Mouse (Mus musculus) intestine, embryonic 15.5 days (tissue): Measurements from ENCODE around the gene Ssh2. TPM values are rescaled to one million over a fixed set of nuclear protein-coding genes. Genes with fewer than 3 reads are reported as not detected.

Source experiments
- ATAC-seq: fragments of 200-750 bp; cut with Nextera tagmentation; 2 replicates; pipeline ENCODE4 v1.8.0; 2017; ENCODE audit warnings: moderate TSS enrichment, moderate library complexity
- H3K27ac ChIP-seq: fragments of 300-500 bp; sonication (generic); 2 replicates; pipeline ENCODE4 v1.5.1; 2015; ENCODE audit warnings: mild to moderate bottlenecking, inconsistent platforms
- H3K27me3 ChIP-seq: fragments of 300-500 bp; sonication (generic); replicated peaks from 2 replicates; pipeline ENCODE4 v1.6.1; 2015; ENCODE audit warnings: inconsistent platforms
- H3K36me3 ChIP-seq: fragments of 300-500 bp; sonication (generic); 2 replicates; pipeline ENCODE4 v1.6.1; 2015; ENCODE audit warnings: inconsistent platforms
- H3K4me1 ChIP-seq: fragments of 300-500 bp; sonication (generic); replicated peaks from 2 replicates; pipeline ENCODE4 v1.6.1; 2015; ENCODE audit warnings: inconsistent platforms
- H3K4me2 ChIP-seq: fragments of 300-500 bp; sonication (generic); replicated peaks from 2 replicates; pipeline ENCODE4 v1.6.1; 2015; ENCODE audit warnings: mild to moderate bottlenecking, inconsistent platforms
- H3K4me3 ChIP-seq: fragments of 300-500 bp; sonication (generic); replicated peaks from 2 replicates; pipeline ENCODE4 v1.5.1; 2015; ENCODE audit warnings: inconsistent platforms
- H3K9ac ChIP-seq: fragments of 300-500 bp; sonication (generic); 2 replicates; pipeline ENCODE4 v1.6.1; 2015; ENCODE audit warnings: inconsistent platforms
- H3K9me3 ChIP-seq: fragments of 300-500 bp; sonication (generic); 2 replicates; pipeline ENCODE4 v1.6.1; 2016; ENCODE audit warnings: inconsistent platforms
- WGBS: fragments of 180-500 bp; shearing (Covaris S2); methylation state at CpG from one replicate; pipeline ENCODE4 v1.1.7; 2015; 5-methylcytosine and 5-hydroxymethylcytosine counted together
- polyA plus RNA-seq: library from polyadenylated mRNA; unstranded; fragments of >200 nt; fragmentation: Nextera tagmentation; extraction: Ambion mirVana; gene quantifications from 2 replicates; pipeline ENCODE4 v1.2.1, GENCODE M21; 2015

The Ssh2 gene
- polyA plus RNA-seq, 1 experiment from 2014 or later = 5.7 TPM

DNA sequence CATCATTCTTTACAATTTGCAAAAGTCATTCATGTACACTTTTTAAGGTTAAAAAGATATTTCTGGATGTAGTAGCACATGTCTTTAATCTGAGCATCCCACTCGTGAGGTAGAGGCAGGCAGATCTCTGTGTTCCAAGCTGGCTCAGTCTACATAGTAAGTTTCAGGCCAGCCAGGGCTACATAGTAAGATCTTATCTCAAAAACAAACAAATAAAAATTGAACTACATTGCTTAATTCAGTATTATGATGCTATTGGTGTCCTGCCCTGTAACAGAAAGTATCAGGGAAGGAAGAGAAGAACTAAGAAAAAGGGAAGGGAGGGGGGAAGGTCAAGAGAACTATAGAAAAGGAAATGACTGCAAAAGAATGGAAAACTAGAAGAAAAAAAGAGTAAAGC is 21.3 kb upstream of the Ssh2 start:
- peaks cover 8% of the 10 kb centered on the region for H3K4me1 ChIP-seq
- no peaks in the 10 kb centered on the region for H3K9me3 ChIP-seq
- no peaks in the 10 kb centered on the region for H3K27me3 ChIP-seq
- H3K9ac ChIP-seq = no peak overlapping the region
- no peak overlapping the region for H3K4me2 ChIP-seq
- no peak for ATAC-seq
- H3K27ac ChIP-seq = no peak overlapping the region
- no peaks in the 10 kb centered on the region for H3K36me3 ChIP-seq
- no peak overlapping the region for H3K4me3 ChIP-seq
- 49% methylated on average over 1 of the region's 1 CpGs for WGBS

GRCm38 (mm10) chr11:77195360-77196109 is 20.6 kb upstream of the Ssh2 start:
- Histone ChIP-seq H3K4me2 (no peak overlapping the region), H3K9me3 (no peaks in the 10 kb centered on the region), H3K27ac (peak overlapping the region; percentile 69; the same call in 1 of the 2 replicates), H3K4me1 (peaks cover 8% of the 10 kb centered on the region), H3K27me3 (no peaks in the 10 kb centered on the region), H3K9ac (no peak overlapping the region), H3K36me3 (no peaks in the 10 kb centered on the region), H3K4me3 (no peak overlapping the region)
- no peak for ATAC-seq
- WGBS = 71% methylated on average over 11 of the region's 11 CpGs

GRCm38 (mm10) chr11:77196181-77197143 is 19.6 kb upstream of the Ssh2 start:
- ATAC-seq = peak; percentile 39; the same call in 1 of the 2 replicates
- H3K4me3 ChIP-seq = no peak overlapping the region
- H3K27ac ChIP-seq = peak overlapping the region; percentile 69
- H3K9me3 ChIP-seq = no peaks in the 10 kb centered on the region
- H3K36me3 ChIP-seq = no peaks in the 10 kb centered on the region
- no peaks in the 10 kb centered on the region for H3K27me3 ChIP-seq
- H3K4me2 ChIP-seq = no peak overlapping the region
- peaks cover 8% of the 10 kb centered on the region for H3K4me1 ChIP-seq
- no peak overlapping the region for H3K9ac ChIP-seq
- WGBS = 41% methylated on average over 4 of the region's 4 CpGs

- peak; percentile 77 for ATAC-seq
- H3K27ac ChIP-seq = no peak overlapping the region
- H3K4me1 ChIP-seq = peaks cover 3% of the 10 kb centered on the region
- WGBS = 28% methylated on average over 4 of the region's 4 CpGs
- no peak overlapping the region for H3K4me2 ChIP-seq
- H3K4me3 ChIP-seq = no peak overlapping the region
- H3K9me3 ChIP-seq = no peaks in the 10 kb centered on the region
- no peaks in the 10 kb centered on the region for H3K36me3 ChIP-seq
- no peak overlapping the region for H3K9ac ChIP-seq
- H3K27me3 ChIP-seq = no peaks in the 10 kb centered on the region
These were observed 16.5 kb upstream of the Ssh2 start for GRCm38 (mm10) chr11:77199636-77200035.

- Histone ChIP-seq H3K4me2 (no peak overlapping the region), H3K9ac (no peak overlapping the region), H3K27ac (no peak overlapping the region), H3K27me3 (no peaks in the 10 kb centered on the region), H3K4me1 (peaks cover 3% of the 10 kb centered on the region), H3K9me3 (no peaks in the 10 kb centered on the region), H3K4me3 (no peak overlapping the region), H3K36me3 (no peaks in the 10 kb centered on the region)
- no peak for ATAC-seq
- 70% methylated on average over 1 of the region's 1 CpGs for WGBS
These were observed 15.4 kb upstream of the Ssh2 start for GRCm38 (mm10) chr11:77200703-77201102.

- H3K27ac ChIP-seq = no peak overlapping the region
- H3K9ac ChIP-seq = no peak overlapping the region
- H3K9me3 ChIP-seq = no peaks in the 10 kb centered on the region
- 94% methylated on average over 1 of the region's 1 CpGs for WGBS
- H3K4me1 ChIP-seq = 0 out of 2 replicates have a peak, but pooled peaks cover 4% of the 10 kb centered on the region
- no peaks in the 10 kb centered on the region for H3K36me3 ChIP-seq
- no peak for ATAC-seq
- no peak overlapping the region for H3K4me2 ChIP-seq
- no peak overlapping the region for H3K4me3 ChIP-seq
- no peaks in the 10 kb centered on the region for H3K27me3 ChIP-seq
These were observed 1.9 kb upstream of the Ssh2 start for GRCm38 (mm10) chr11:77214142-77214692.

DNA sequence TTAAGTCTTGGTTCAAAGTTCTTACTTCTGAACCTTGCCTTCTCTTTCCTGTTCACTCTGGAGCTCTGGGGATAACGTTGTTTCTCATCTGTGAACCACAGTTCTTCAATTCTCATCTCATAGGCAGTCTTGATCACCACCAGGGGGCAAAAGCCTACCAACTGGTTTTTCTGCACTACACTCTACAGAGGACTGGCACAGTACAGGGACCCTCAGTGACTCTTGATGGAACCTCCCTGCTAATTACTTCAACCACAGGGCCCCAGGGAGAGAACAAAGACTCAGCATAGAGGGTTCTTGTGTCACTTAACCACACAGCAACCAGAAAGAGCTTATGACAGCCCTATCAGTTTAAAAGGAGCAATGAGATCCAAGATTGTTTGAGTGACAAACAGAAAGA is 1.3 kb upstream of the Ssh2 start:
- Histone ChIP-seq H3K4me1 (0 out of 2 replicates have a peak, but pooled peaks cover 4% of the 10 kb centered on the region), H3K36me3 (no peaks in the 10 kb centered on the region), H3K4me2 (0 out of 2 replicates have a peak overlapping the region, but pooled peaks have one; percentile 91), H3K27ac (no peak overlapping the region), H3K9me3 (no peaks in the 10 kb centered on the region), H3K4me3 (no peak overlapping the region), H3K9ac (no peak overlapping the region), H3K27me3 (no peaks in the 10 kb centered on the region)
- ATAC-seq = no peak; the same call in 1 of the 2 replicates
- 0% methylated on average over 1 of the region's 1 CpGs for WGBS

DNA sequence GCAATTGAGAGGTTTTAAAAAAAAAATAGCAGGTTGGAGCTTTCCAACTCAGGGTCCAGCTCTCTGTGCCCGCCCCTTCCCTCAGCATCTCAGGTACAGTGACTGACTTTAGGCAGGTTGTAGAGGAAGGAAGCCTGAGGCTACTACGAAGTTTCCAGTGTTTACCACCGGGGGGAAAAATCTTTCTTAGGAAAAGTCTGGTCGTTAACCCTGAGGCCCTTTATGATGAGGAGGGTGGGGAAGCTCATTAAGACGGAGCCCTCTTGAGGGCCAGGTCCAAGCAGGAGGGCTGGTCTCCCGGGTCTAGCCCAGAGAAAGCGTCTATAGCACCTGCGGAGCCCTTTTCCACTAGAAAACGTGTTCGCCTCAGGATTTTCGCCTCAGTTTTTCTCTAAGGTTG is 604 bp upstream of the Ssh2 start:
- peak; percentile 78 for ATAC-seq
- WGBS = under 1% methylated on average over 11 of the region's 11 CpGs

GRCm38 (mm10) chr11:77216761-77217130 is 659 bp downstream of the Ssh2 start:
- Histone ChIP-seq H3K27ac (peak overlapping the region; percentile 89; the same call in 1 of the 2 replicates), H3K4me3 (peak overlapping the region; percentile 82), H3K4me2 (peak overlapping the region; percentile 91), H3K9me3 (no peaks in the 10 kb centered on the region), H3K36me3 (no peaks in the 10 kb centered on the region), H3K4me1 (0 out of 2 replicates have a peak, but pooled peaks cover 4% of the 10 kb centered on the region), H3K9ac (peak overlapping the region; percentile 85), H3K27me3 (no peaks in the 10 kb centered on the region)
- 0% methylated on average over 11 of the region's 11 CpGs for WGBS
- peak; percentile 52 for ATAC-seq

More for the DNA sequence above, 604 bp upstream of the Ssh2 start:
- Histone ChIP-seq H3K27me3 (no peaks in the 10 kb centered on the region), H3K4me1 (0 out of 2 replicates have a peak, but pooled peaks cover 4% of the 10 kb centered on the region), H3K27ac (peak overlapping the region; percentile 89), H3K9me3 (no peaks in the 10 kb centered on the region), H3K4me2 (peak overlapping the region; percentile 91), H3K36me3 (no peaks in the 10 kb centered on the region), H3K4me3 (peak overlapping the region; percentile 82), H3K9ac (peak overlapping the region; percentile 85)

- Histone ChIP-seq H3K4me1 (no peaks in the 10 kb centered on the region), H3K27me3 (no peaks in the 10 kb centered on the region), H3K9ac (no peak overlapping the region), H3K27ac (no peak overlapping the region), H3K4me3 (no peak overlapping the region), H3K9me3 (no peaks in the 10 kb centered on the region), H3K36me3 (no peaks in the 10 kb centered on the region), H3K4me2 (no peak overlapping the region)
- 71% methylated on average over 2 of the region's 2 CpGs for WGBS
- no peak for ATAC-seq
These were observed 14.7 kb downstream of the Ssh2 start for GRCm38 (mm10) chr11:77230765-77231164.

GRCm38 (mm10) chr11:77231514-77231913 is 15.4 kb downstream of the Ssh2 start:
- Histone ChIP-seq H3K4me3 (no peak overlapping the region), H3K4me2 (no peak overlapping the region), H3K9ac (no peak overlapping the region), H3K9me3 (no peaks in the 10 kb centered on the region), H3K27ac (no peak overlapping the region), H3K4me1 (no peaks in the 10 kb centered on the region), H3K36me3 (no peaks in the 10 kb centered on the region), H3K27me3 (no peaks in the 10 kb centered on the region)
- no peak for ATAC-seq
- 92% methylated on average over 2 of the region's 2 CpGs for whole genome bisulfite sequencing

DNA sequence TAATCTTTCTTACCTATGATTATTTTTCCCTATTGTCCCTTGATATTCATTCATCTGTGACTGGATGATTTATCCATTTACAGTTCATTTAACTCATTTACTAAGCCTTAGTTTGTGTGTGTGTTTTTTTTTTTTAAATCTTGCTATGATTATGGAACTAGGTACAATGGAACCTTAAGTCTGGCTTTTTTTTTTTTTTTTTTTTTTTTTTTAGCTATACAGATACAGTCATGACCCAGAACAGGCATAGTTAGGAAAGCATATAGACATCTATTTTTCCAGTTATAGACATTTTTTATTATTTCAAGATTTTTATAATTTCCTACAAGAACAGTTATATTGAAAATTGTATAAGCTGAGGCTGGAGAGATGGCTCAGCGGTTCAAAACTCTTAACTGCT is 19.2 kb downstream of the Ssh2 start:
- H3K9me3 ChIP-seq = no peaks in the 10 kb centered on the region
- no peak overlapping the region for H3K4me3 ChIP-seq
- H3K27me3 ChIP-seq = no peaks in the 10 kb centered on the region
- no peak for ATAC-seq
- 90% methylated on average over 1 of the region's 1 CpGs for WGBS
- H3K27ac ChIP-seq = no peak overlapping the region
- H3K36me3 ChIP-seq = no peaks in the 10 kb centered on the region
- H3K9ac ChIP-seq = no peak overlapping the region
- H3K4me1 ChIP-seq = no peaks in the 10 kb centered on the region
- H3K4me2 ChIP-seq = no peak overlapping the region
